8 mouse cellular contexts compared by ENCODE assay signal in genomic region chr2:173738232-173738631, GRCm38 (mm10). TPM values are rescaled to one million over a fixed set of nuclear protein-coding genes. Genes with fewer than 3 reads are reported as not detected.
DNase-seq lines count a peak whose midpoint lies in the region; ATAC-seq and TF ChIP-seq lines count a peak whose summit lies in the region.

No protein-coding gene starts in this region.

- WGBS in lung, embryonic 15.5 days, result 75% methylated on average over 9 of the region's 9 CpGs
- WGBS in embryonic facial prominence, embryonic 14.5 days, result 81% methylated on average over 9 of the region's 9 CpGs
- WGBS in limb, embryonic 12.5 days, result 88% methylated on average over 9 of the region's 9 CpGs
- 88% methylated on average over 9 of the region's 9 CpGs for WGBS in olfactory bulb, adult 2 months

- H3K36me3 ChIP-seq in lung, embryonic 15.5 days, result no peaks in the 10 kb centered on the region
- H3K36me3 ChIP-seq in embryonic facial prominence, embryonic 14.5 days (ENCODE audit: control insufficient read depth, insufficient read depth, low read length), result 0 out of 2 replicates have a peak, but pooled peaks cover 5% of the 10 kb centered on the region
- peaks cover 12% of the 10 kb centered on the region; the same call in 1 of the 2 replicates for H3K36me3 ChIP-seq in limb, embryonic 12.5 days

- no peaks in the 10 kb centered on the region for H3K9me3 ChIP-seq in lung, embryonic 15.5 days
- no peaks in the 10 kb centered on the region for H3K9me3 ChIP-seq in embryonic facial prominence, embryonic 14.5 days (ENCODE audit: control insufficient read depth, low read length)
- H3K9me3 ChIP-seq in limb, embryonic 12.5 days, result no peaks in the 10 kb centered on the region

- no peak for TF ChIP-seq CTCF in olfactory bulb, adult 2 months (IDR thresholded peaks at IDR 0.05; ENCODE audit: insufficient read depth, low read depth, low read length)

- H3K4me3 ChIP-seq in lung, embryonic 15.5 days, result peak overlapping the region; percentile 92
- peak overlapping the region; percentile 94 for H3K4me3 ChIP-seq in embryonic facial prominence, embryonic 14.5 days (ENCODE audit: low read depth, low read length)
- H3K4me3 ChIP-seq in limb, embryonic 12.5 days (replicated peaks), result peak overlapping the region; percentile 90
- H3K4me3 ChIP-seq in olfactory bulb, adult 2 months (ENCODE audit: insufficient read depth, low read depth, low read length), result peak overlapping the region; percentile 76

- H3K4me2 ChIP-seq in lung, embryonic 15.5 days, result peak overlapping the region; percentile 59
- peak overlapping the region; percentile 70 for H3K4me2 ChIP-seq in embryonic facial prominence, embryonic 14.5 days (ENCODE audit: low read depth, low read length)
- peak overlapping the region; percentile 79 for H3K4me2 ChIP-seq in limb, embryonic 12.5 days

- no peaks in the 10 kb centered on the region for H3K27me3 ChIP-seq in lung, embryonic 15.5 days
- H3K27me3 ChIP-seq in embryonic facial prominence, embryonic 14.5 days (replicated peaks; ENCODE audit: control insufficient read depth, insufficient read depth, low read length), result no peaks in the 10 kb centered on the region
- H3K27me3 ChIP-seq in limb, embryonic 12.5 days, result no peaks in the 10 kb centered on the region

- TF ChIP-seq POLR2A in olfactory bulb, adult 2 months (IDR thresholded peaks at IDR 0.05; ENCODE audit: insufficient read depth, low read depth, low read length), result no peak

- ATAC-seq in lung, embryonic 15.5 days (ENCODE audit: borderline replicate concordance, extremely low read depth, low FRiP score, low TSS enrichment), result no peak
- no peak for ATAC-seq in embryonic facial prominence, embryonic 14.5 days (ENCODE audit: low read depth)
- ATAC-seq in limb, embryonic 12.5 days (ENCODE audit: insufficient number of reproducible peaks, insufficient read depth, low FRiP score, low TSS enrichment, low read depth), result no peak

- no peak for DNase-seq in lung, postnatal 14 days
- no peak for DNase-seq in embryonic facial prominence, embryonic 14.5 days (ENCODE audit: low spot score)
- DNase-seq in T-cell, adult 2 months (ENCODE audit: low spot score), result no peak
- no peak for DNase-seq in adrenal gland, adult 18-20 months (ENCODE audit: low spot score in 2 of 2)
- no peak for DNase-seq in layer of hippocampus, adult 18-20 months (ENCODE audit: low spot score in 2 of 2)

- peaks cover 23% of the 10 kb centered on the region for H3K4me1 ChIP-seq in lung, embryonic 15.5 days
- peaks cover 10% of the 10 kb centered on the region for H3K4me1 ChIP-seq in embryonic facial prominence, embryonic 14.5 days (ENCODE audit: control insufficient read depth, insufficient read depth, low read length)
- peaks cover 46% of the 10 kb centered on the region for H3K4me1 ChIP-seq in limb, embryonic 12.5 days (replicated peaks)
- peaks cover 19% of the 10 kb centered on the region for H3K4me1 ChIP-seq in olfactory bulb, adult 2 months (ENCODE audit: control insufficient read depth, insufficient read depth, low read length)

- H3K9ac ChIP-seq in lung, embryonic 15.5 days, result peak overlapping the region; percentile 87
- H3K9ac ChIP-seq in embryonic facial prominence, embryonic 14.5 days (ENCODE audit: low read depth, low read length), result peak overlapping the region; percentile 90
- H3K9ac ChIP-seq in limb, embryonic 12.5 days (replicated peaks), result peak overlapping the region; percentile 86

- no peak overlapping the region for H3K27ac ChIP-seq in lung, embryonic 15.5 days
- 0 out of 2 replicates have a peak overlapping the region, but pooled peaks have one; percentile 82 for H3K27ac ChIP-seq in embryonic facial prominence, embryonic 14.5 days (replicated peaks; ENCODE audit: low read depth, low read length)
- H3K27ac ChIP-seq in limb, embryonic 12.5 days, result no peak overlapping the region
- no peak overlapping the region for H3K27ac ChIP-seq in olfactory bulb, adult 2 months (ENCODE audit: insufficient read depth, low read depth, low read length)

RNA-seq across cellular contexts. Expression of gene Vapb, which starts 0.9 kb away (rescaled TPM):
- 9.1 and 12.8 TPM in 2 replicates for polyA plus RNA-seq in lung, embryonic 15.5 days (2015; fragmentation: Nextera tagmentation; extraction: Ambion mirVana)
- 12.9 and 15.4 TPM in 2 replicates for polyA plus RNA-seq in embryonic facial prominence, embryonic 14.5 days (2014; fragmentation: Nextera tagmentation; extraction: Ambion mirVana)
- 11.0 and 14.8 TPM in 2 replicates for polyA plus RNA-seq in limb, embryonic 12.5 days (2016; fragmentation: Nextera tagmentation; extraction: Ambion mirVana)
- not detected in 2 replicates for polyA plus RNA-seq in olfactory bulb, adult 2 months (2012; ENCODE audit: insufficient read depth, insufficient read length, low replicate concordance, missing spikeins)
- 100 to 1,000 TPM; 162 to 176 TPM for total RNA-seq in adrenal gland, adult 18-20 months (2021)
- total RNA-seq in layer of hippocampus, adult 18-20 months (2021), result 100 to 1,000 TPM; 116 to 127 TPM

RNA-seq across cellular contexts. Expression of gene 1700010B08Rik, which starts 19.0 kb away (rescaled TPM):
- not detected in 2 replicates for polyA plus RNA-seq in lung, embryonic 15.5 days (2015; fragmentation: Nextera tagmentation; extraction: Ambion mirVana)
- not detected in 2 replicates for polyA plus RNA-seq in embryonic facial prominence, embryonic 14.5 days (2014; fragmentation: Nextera tagmentation; extraction: Ambion mirVana)
- polyA plus RNA-seq in limb, embryonic 12.5 days (2016; fragmentation: Nextera tagmentation; extraction: Ambion mirVana), result not detected in 2 replicates
- polyA plus RNA-seq in olfactory bulb, adult 2 months (2012; ENCODE audit: insufficient read depth, insufficient read length, low replicate concordance, missing spikeins), result not detected in 2 replicates
- total RNA-seq in adrenal gland, adult 18-20 months (2021), result not detected
- total RNA-seq in layer of hippocampus, adult 18-20 months (2021), result not detected
